Mouse (Mus musculus) lung, embryonic 16.5 days (tissue): ENCODE measurements around the gene Gm15448. TPM values are rescaled to one million over a fixed set of nuclear protein-coding genes. Genes with fewer than 3 reads are reported as not detected.
"Not testable (repeated sequence)": the region's sequence is repeated elsewhere in the genome, so short reads cannot be mapped to it uniquely, and the experiment has no call there.

Experiments
- ATAC-seq: fragments of 200-750 bp; cut with Nextera tagmentation; 2 replicates; pipeline ENCODE4 v1.8.0; 2017; ENCODE audit warnings: low read depth, mild to moderate bottlenecking, moderate library complexity
- H3K27ac ChIP-seq: fragments of 300-500 bp; sonication (generic); 2 replicates; pipeline ENCODE4 v1.5.1; 2014; ENCODE audit warnings: mild to moderate bottlenecking, control low read depth, low read length
- H3K27me3 ChIP-seq: fragments of 300-500 bp; sonication (generic); 2 replicates; pipeline ENCODE4 v1.6.1; 2014; ENCODE audit warnings: low read depth, low read length, mixed read lengths; ENCODE audit not compliant: control insufficient read depth, insufficient read depth
- H3K36me3 ChIP-seq: fragments of 300-500 bp; sonication (generic); 2 replicates; pipeline ENCODE4 v1.6.1; 2014; ENCODE audit warnings: low read length; ENCODE audit not compliant: control insufficient read depth, insufficient read depth
- H3K4me1 ChIP-seq: fragments of 300-500 bp; sonication (generic); replicated peaks from 2 replicates; pipeline ENCODE4 v1.6.1; 2014; ENCODE audit warnings: low read length, mixed read lengths; ENCODE audit not compliant: control insufficient read depth, insufficient read depth
- H3K4me2 ChIP-seq: fragments of 300-500 bp; sonication (generic); 2 replicates; pipeline ENCODE4 v1.6.1; 2014; ENCODE audit warnings: low read depth, low read length, control low read depth
- H3K4me3 ChIP-seq: fragments of 300-500 bp; sonication (generic); 2 replicates; pipeline ENCODE4 v1.5.1; 2014; ENCODE audit warnings: mild to moderate bottlenecking, low read length, control low read depth
- H3K9ac ChIP-seq: fragments of 300-500 bp; sonication (generic); 2 replicates; pipeline ENCODE4 v1.6.1; 2014; ENCODE audit warnings: low read length, control low read depth
- H3K9me3 ChIP-seq: fragments of 300-500 bp; sonication (generic); 2 replicates; pipeline ENCODE4 v1.6.1; 2016; ENCODE audit warnings: low read length; ENCODE audit not compliant: control insufficient read depth
- WGBS: fragments of 180-500 bp; shearing (Covaris S2); extraction: QIAGEN DNeasy Blood & Tissue Kit; methylation state at CpG from one replicate; pipeline ENCODE4 v1.1.7; 2014; 5-methylcytosine and 5-hydroxymethylcytosine counted together
- polyA plus RNA-seq: library from polyadenylated mRNA; unstranded; fragments of >200 nt; fragmentation: Nextera tagmentation; extraction: Ambion mirVana; gene quantifications from 2 replicates; pipeline ENCODE4 v1.2.1, GENCODE M21; 2015

Gm15448 gene
- 0.16 TPM in 1 of 2 replicates, not detected in the other for polyA plus RNA-seq

GRCm38 (mm10) chr7:3825599-3825998 lies at the start of gene Gm15448:
Gm15448 (minus strand) TSS chr7:3825687.
- not testable (repeated sequence) for H3K4me2 ChIP-seq, H3K4me1 ChIP-seq, H3K9ac ChIP-seq, H3K27me3 ChIP-seq, H3K4me3 ChIP-seq, H3K36me3 ChIP-seq, H3K27ac ChIP-seq, H3K9me3 ChIP-seq, ATAC-seq
- WGBS = 45% methylated on average over 1 of the region's 3 CpGs

GRCm38 (mm10) chr7:3875032-3875431 lies 49.5 kb upstream of the Gm15448 start:
- H3K4me3 ChIP-seq, H3K4me2 ChIP-seq, H3K9me3 ChIP-seq, H3K27ac ChIP-seq, H3K36me3 ChIP-seq, H3K27me3 ChIP-seq, H3K4me1 ChIP-seq, H3K9ac ChIP-seq, ATAC-seq: not testable (repeated sequence)
- WGBS = no CpG with 5 or more reads among the region's 1 CpGs

GRCm38 (mm10) chr7:3844951-3845350 lies 19.5 kb upstream of the Gm15448 start, which contains the start of gene Pira2:
Pira2 (minus strand) TSS chr7:3845051.
- no CpG with 5 or more reads among the region's 2 CpGs for WGBS
- H3K27ac ChIP-seq, H3K36me3 ChIP-seq, H3K4me2 ChIP-seq, H3K4me3 ChIP-seq, H3K4me1 ChIP-seq, ATAC-seq, H3K9ac ChIP-seq, H3K27me3 ChIP-seq, H3K9me3 ChIP-seq: not testable (repeated sequence)

- H3K36me3 ChIP-seq, H3K9ac ChIP-seq, H3K4me1 ChIP-seq, H3K9me3 ChIP-seq, H3K27me3 ChIP-seq, H3K4me3 ChIP-seq, ATAC-seq, H3K4me2 ChIP-seq, H3K27ac ChIP-seq: not testable (repeated sequence)
- no CpG with 5 or more reads among the region's 1 CpGs for WGBS
Measured at GRCm38 (mm10) chr7:3837854-3838253, 12.4 kb upstream of the Gm15448 start.

GRCm38 (mm10) chr7:3830633-3831032 lies 5.1 kb upstream of the Gm15448 start:
- not testable (repeated sequence) for ATAC-seq, H3K4me3 ChIP-seq, H3K9me3 ChIP-seq, H3K36me3 ChIP-seq, H3K4me1 ChIP-seq, H3K27me3 ChIP-seq, H3K9ac ChIP-seq, H3K4me2 ChIP-seq, H3K27ac ChIP-seq

- ATAC-seq, H3K9me3 ChIP-seq, H3K27ac ChIP-seq, H3K4me2 ChIP-seq, H3K9ac ChIP-seq, H3K4me1 ChIP-seq, H3K36me3 ChIP-seq, H3K27me3 ChIP-seq, H3K4me3 ChIP-seq: not testable (repeated sequence)
Measured at GRCm38 (mm10) chr7:3811912-3812311, 13.6 kb downstream of the Gm15448 start.

GRCm38 (mm10) chr7:3802935-3803334 lies 22.6 kb downstream of the Gm15448 start:
- H3K4me2 ChIP-seq, H3K27me3 ChIP-seq, H3K9ac ChIP-seq, H3K27ac ChIP-seq, ATAC-seq, H3K4me1 ChIP-seq, H3K9me3 ChIP-seq, H3K36me3 ChIP-seq, H3K4me3 ChIP-seq: not testable (repeated sequence)
- WGBS = 82% methylated on average over 4 of the region's 4 CpGs

- H3K4me2 ChIP-seq, H3K4me3 ChIP-seq, H3K9me3 ChIP-seq, H3K36me3 ChIP-seq, H3K27me3 ChIP-seq, H3K9ac ChIP-seq, H3K27ac ChIP-seq, H3K4me1 ChIP-seq, ATAC-seq: not testable (repeated sequence)
- 68% methylated on average over 3 of the region's 3 CpGs for WGBS
Measured at GRCm38 (mm10) chr7:3799940-3800339, 25.5 kb downstream of the Gm15448 start.

- H3K9ac ChIP-seq, H3K27me3 ChIP-seq, H3K4me1 ChIP-seq, H3K27ac ChIP-seq, ATAC-seq, H3K4me2 ChIP-seq, H3K4me3 ChIP-seq, H3K36me3 ChIP-seq, H3K9me3 ChIP-seq: not testable (repeated sequence)
Measured at GRCm38 (mm10) chr7:3796286-3796685, 29.2 kb downstream of the Gm15448 start.
